Mouse (Mus musculus) kidney, postnatal 0 days (tissue): ENCODE results near the gene Sox30. TPM values are rescaled to one million over a fixed set of nuclear protein-coding genes. Genes with fewer than 3 reads are reported as not detected.

Source experiments
- ATAC-seq: fragments of 200-750 bp; cut with Nextera tagmentation; replicated peaks from 2 replicates; pipeline ENCODE4 v1.8.0; 2017; ENCODE audit warnings: low read depth, moderate number of reproducible peaks, moderate TSS enrichment, moderate library complexity; ENCODE audit not compliant: low FRiP score
- DNase-seq: peaks from one replicate; pipeline ENCODE4 v3.0.0-alpha.2; 2016; ENCODE audit warnings: low spot score
- H3K27ac ChIP-seq: fragments of 300-500 bp; sonication (generic); 2 replicates; pipeline ENCODE4 v1.5.1; 2014; ENCODE audit warnings: mild to moderate bottlenecking
- H3K27me3 ChIP-seq: fragments of 300-500 bp; sonication (generic); 2 replicates; pipeline ENCODE4 v1.6.1; 2014; ENCODE audit warnings: low read length, mixed read lengths; ENCODE audit not compliant: insufficient read depth
- H3K36me3 ChIP-seq: fragments of 300-500 bp; sonication (generic); 2 replicates; pipeline ENCODE4 v1.6.1; 2014; ENCODE audit warnings: low read length, mixed read lengths; ENCODE audit not compliant: insufficient read depth
- H3K4me1 ChIP-seq: fragments of 300-500 bp; sonication (generic); replicated peaks from 2 replicates; pipeline ENCODE4 v1.6.1; 2014; ENCODE audit warnings: antibody characterized with exemption, low read length, mixed read lengths; ENCODE audit not compliant: insufficient read depth
- H3K4me2 ChIP-seq: fragments of 300-500 bp; sonication (generic); 2 replicates; pipeline ENCODE4 v1.6.1; 2014; ENCODE audit warnings: mild to moderate bottlenecking, low read length, moderate library complexity, mixed read lengths
- H3K4me3 ChIP-seq: fragments of 300-500 bp; sonication (generic); replicated peaks from 2 replicates; pipeline ENCODE4 v1.5.1; 2014; ENCODE audit warnings: low read depth, low read length
- H3K9ac ChIP-seq: fragments of 300-500 bp; sonication (generic); 2 replicates; pipeline ENCODE4 v1.6.1; 2014; ENCODE audit warnings: low read depth, low read length
- H3K9me3 ChIP-seq: fragments of 300-500 bp; sonication (generic); replicated peaks from 2 replicates; pipeline ENCODE4 v1.6.1; 2016; ENCODE audit warnings: low read length, inconsistent platforms, mixed read lengths
- CTCF ChIP-seq: IDR thresholded peaks from 2 replicates; pipeline ENCODE4 v1.5.1; 2016; ENCODE audit warnings: antibody characterized with exemption, low read depth, mild to moderate bottlenecking, moderate library complexity
- WGBS: fragments of 180-500 bp; shearing (Covaris S2); extraction: QIAGEN DNeasy Blood & Tissue Kit; methylation state at CpG from one replicate; pipeline ENCODE4 v1.1.7; 2014; 5-methylcytosine and 5-hydroxymethylcytosine counted together
- polyA plus RNA-seq: library from polyadenylated mRNA; unstranded; fragments of >200 nt; fragmentation: Nextera tagmentation; extraction: Ambion mirVana; gene quantifications from 2 replicates; pipeline ENCODE4 v1.2.1, GENCODE M21; 2015

The Sox30 gene
- polyA plus RNA-seq, 1 experiment from 2014 or later, result 0.26 TPM

DNA sequence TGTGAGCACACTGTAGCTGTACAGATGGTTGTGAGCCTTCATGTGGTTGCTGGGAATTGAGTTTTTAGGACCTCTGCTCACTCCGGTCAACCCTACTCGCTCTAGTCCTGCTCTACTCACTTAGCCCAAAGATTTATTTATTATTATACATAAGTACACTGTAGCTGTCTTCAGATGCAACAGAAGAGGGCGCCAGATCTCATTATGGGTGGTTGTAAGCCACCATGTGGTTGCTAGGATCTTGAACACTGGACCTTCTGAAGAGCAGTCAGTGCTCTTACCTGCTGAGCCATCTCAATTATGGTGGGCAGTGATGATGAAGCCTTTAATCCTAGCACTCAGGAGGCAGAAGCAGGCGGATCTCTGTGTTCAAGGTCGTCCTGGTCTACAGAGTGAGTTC is 20.1 kb upstream of the Sox30 start:
- WGBS, result 85% methylated on average over 5 of the region's 5 CpGs
- ATAC-seq, result no peak
- no peak overlapping the region for H3K4me3 ChIP-seq

DNA sequence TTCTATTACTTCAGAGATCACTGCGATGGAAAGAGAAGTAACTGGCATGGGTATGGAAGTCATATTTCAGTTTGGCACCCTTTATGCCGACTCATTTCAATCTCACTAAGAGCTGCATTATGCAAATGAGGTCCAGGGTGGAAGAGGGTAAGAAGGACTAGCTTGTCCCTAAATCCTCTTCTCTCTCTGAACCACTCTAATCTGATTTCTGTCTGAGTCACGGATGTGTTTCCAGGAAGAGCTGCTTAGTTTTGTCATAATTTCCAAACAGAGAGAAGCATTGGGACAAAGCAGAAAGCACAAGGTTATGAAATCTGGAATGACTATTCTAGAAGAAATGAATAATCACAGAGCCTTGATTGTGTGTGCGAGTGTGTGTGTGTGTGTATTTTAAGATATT is 13.2 kb upstream of the Sox30 start:
- Histone ChIP-seq H3K9me3 (no peaks in the 10 kb centered on the region), H3K36me3 (no peaks in the 10 kb centered on the region), H3K9ac (no peak overlapping the region), H3K27me3 (no peaks in the 10 kb centered on the region), H3K4me3 (no peak overlapping the region), H3K27ac (no peak overlapping the region), H3K4me1 (no peaks in the 10 kb centered on the region), H3K4me2 (no peak overlapping the region)
- TF ChIP-seq CTCF, result no peak
- 82% methylated on average over 4 of the region's 4 CpGs for WGBS
- ATAC-seq (no peak), DNase-seq (no peak)

More for the DNA sequence above, 20.1 kb upstream of the Sox30 start:
- Histone ChIP-seq H3K27me3 (no peaks in the 10 kb centered on the region), H3K4me2 (no peak overlapping the region), H3K36me3 (no peaks in the 10 kb centered on the region), H3K4me1 (no peaks in the 10 kb centered on the region), H3K9me3 (no peaks in the 10 kb centered on the region), H3K9ac (no peak overlapping the region), H3K27ac (no peak overlapping the region)
- no peak for DNase-seq
- TF ChIP-seq CTCF, result no peak; the same call in 1 of the 2 replicates

DNA sequence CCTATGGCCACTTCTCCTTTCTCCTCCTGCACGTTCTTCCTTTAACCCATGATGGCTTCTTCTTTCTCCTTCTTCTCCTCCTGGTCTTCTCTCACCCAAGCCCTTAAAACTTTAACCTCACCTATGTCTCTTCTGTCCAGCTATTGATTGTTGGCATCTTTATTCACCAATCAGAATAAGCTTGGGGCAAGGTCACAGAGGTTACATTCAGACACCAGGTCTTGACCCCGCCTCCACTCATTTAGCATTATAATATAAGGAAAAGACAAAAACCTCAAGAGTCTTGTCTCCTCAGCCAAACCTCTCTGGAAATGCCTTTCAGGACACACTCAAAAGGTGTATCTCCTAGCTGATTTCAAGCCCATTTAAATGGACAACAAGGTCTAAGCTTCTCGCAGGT is 11.6 kb upstream of the Sox30 start:
- ATAC-seq, result no peak
- Histone ChIP-seq H3K9me3 (no peaks in the 10 kb centered on the region), H3K9ac (no peak overlapping the region), H3K36me3 (no peaks in the 10 kb centered on the region), H3K27me3 (no peaks in the 10 kb centered on the region), H3K27ac (no peak overlapping the region), H3K4me2 (no peak overlapping the region), H3K4me1 (no peaks in the 10 kb centered on the region), H3K4me3 (no peak overlapping the region)
- 97% methylated on average over 3 of the region's 3 CpGs for WGBS
- TF ChIP-seq CTCF, result no peak
- DNase-seq, result no peak

DNA sequence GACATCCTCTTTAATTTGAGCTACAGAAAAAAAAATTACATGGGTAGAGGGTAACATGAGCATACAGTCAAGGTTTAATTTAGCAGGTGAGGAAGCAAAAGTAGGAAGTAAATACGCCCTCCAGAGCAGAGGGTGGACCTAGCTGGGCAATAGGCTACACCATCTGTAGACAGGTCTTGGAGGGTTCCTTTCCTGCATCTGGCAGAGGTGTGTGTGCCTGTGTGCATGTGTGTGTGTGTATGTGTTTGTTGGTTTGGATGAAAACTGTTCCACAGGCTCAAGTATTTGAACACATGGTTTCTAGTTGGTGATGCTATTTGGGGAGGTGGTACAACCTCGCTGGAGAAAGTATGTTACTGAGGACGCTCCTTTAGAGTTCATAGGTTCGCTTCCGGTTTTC is 6.5 kb upstream of the Sox30 start:
- no peaks in the 10 kb centered on the region for H3K27me3 ChIP-seq
- H3K27ac ChIP-seq, result no peak overlapping the region
- ATAC-seq (no peak), DNase-seq (no peak)
- H3K4me3 ChIP-seq, result no peak overlapping the region
- H3K36me3 ChIP-seq, result no peaks in the 10 kb centered on the region
- H3K9ac ChIP-seq, result no peak overlapping the region
- no peak overlapping the region for H3K4me2 ChIP-seq
- WGBS, result 81% methylated on average over 5 of the region's 5 CpGs
- no peaks in the 10 kb centered on the region for H3K9me3 ChIP-seq
- H3K4me1 ChIP-seq, result no peaks in the 10 kb centered on the region
- TF ChIP-seq CTCF, result no peak

DNA sequence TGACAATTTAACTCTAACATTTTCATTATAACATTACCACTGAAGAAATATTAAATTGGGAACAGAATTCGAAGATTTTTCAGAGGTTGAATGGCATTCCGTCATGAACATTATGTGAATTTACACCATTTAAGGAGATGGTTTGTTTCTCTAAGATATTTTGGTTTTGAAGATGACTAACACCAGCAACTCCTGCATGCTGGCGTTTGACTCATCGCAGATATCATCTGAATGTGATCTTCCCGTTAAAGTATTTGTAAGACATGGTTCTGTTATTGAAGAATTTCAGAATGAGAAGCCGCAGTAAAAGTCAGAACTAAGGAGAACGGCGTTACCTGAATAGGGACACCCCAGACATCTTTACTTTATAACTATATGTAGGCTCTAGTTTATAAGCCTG is 5.6 kb upstream of the Sox30 start:
- H3K9ac ChIP-seq, result no peak overlapping the region
- no peaks in the 10 kb centered on the region for H3K9me3 ChIP-seq
- H3K4me2 ChIP-seq, result no peak overlapping the region
- no peak overlapping the region for H3K27ac ChIP-seq
- H3K36me3 ChIP-seq, result no peaks in the 10 kb centered on the region
- no peak for ATAC-seq
- no peak for TF ChIP-seq CTCF
- no peak for DNase-seq
- 90% methylated on average over 8 of the region's 8 CpGs for WGBS
- H3K4me1 ChIP-seq, result no peaks in the 10 kb centered on the region
- no peaks in the 10 kb centered on the region for H3K27me3 ChIP-seq
- no peak overlapping the region for H3K4me3 ChIP-seq

DNA sequence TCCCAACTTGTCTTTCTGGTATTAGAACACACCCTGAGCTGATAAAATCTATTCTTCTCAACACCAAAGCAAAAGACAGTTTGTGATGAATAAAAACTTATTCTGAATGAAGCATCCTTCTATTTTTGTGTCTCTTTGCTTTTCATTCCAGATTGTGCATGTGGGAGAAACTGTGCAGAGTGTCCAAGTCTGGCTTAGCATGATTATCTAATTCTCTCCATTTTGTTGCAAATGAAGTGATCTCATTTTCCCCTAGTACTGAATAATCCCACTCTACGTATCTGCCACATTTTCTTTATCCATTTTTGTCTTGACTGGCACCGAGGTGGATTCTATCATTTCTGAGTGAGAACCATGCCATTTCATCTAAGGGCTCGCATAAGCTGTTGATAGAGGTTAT is 4.0 kb upstream of the Sox30 start:
- WGBS, result 83% methylated on average over 3 of the region's 3 CpGs
- Histone ChIP-seq H3K9ac (no peak overlapping the region), H3K36me3 (no peaks in the 10 kb centered on the region), H3K4me3 (no peak overlapping the region), H3K9me3 (no peaks in the 10 kb centered on the region), H3K4me1 (no peaks in the 10 kb centered on the region), H3K27ac (no peak overlapping the region), H3K4me2 (no peak overlapping the region), H3K27me3 (no peaks in the 10 kb centered on the region)
- no peak for TF ChIP-seq CTCF
- ATAC-seq (no peak), DNase-seq (no peak)

DNA sequence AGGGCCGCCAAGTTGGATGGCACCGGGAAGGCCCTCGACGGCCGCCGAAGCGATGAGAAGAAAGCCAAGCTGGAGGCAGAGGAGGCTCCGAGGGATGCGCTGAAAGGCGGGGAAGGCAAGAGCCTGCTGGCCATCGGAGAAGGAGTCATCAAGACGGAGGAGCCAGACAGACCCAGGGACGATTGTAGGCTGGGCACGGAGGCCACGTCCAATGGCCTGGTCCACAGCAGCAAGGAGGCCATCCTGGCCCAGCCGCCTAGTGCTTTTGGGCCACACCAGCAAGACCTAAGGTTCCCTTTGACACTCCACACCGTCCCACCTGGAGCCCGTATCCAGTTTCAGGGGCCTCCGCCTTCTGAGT is 763 bp downstream of the Sox30 start:
- H3K4me3 ChIP-seq, result peak overlapping the region; percentile 56
- TF ChIP-seq CTCF, result no peak
- H3K9me3 ChIP-seq, result no peaks in the 10 kb centered on the region
- H3K27ac ChIP-seq, result peak overlapping the region; percentile 39; the same call in 1 of the 2 replicates
- H3K9ac ChIP-seq, result peak overlapping the region; percentile 87
- H3K4me2 ChIP-seq, result peak overlapping the region; percentile 69
- H3K27me3 ChIP-seq, result no peaks in the 10 kb centered on the region
- DNase-seq (no peak), ATAC-seq (0 out of 2 replicates have a peak, but pooled peaks have one; percentile 9)
- H3K4me1 ChIP-seq, result no peaks in the 10 kb centered on the region
- no peaks in the 10 kb centered on the region for H3K36me3 ChIP-seq
- WGBS, result 31% methylated on average over 19 of the region's 19 CpGs
